Mouse (Mus musculus) midbrain, postnatal 0 days (tissue): ENCODE measurements at regions not wholly inside any gene's neighbourhood (a gene's known extent, or its start where the extent isn't known, plus 50 kb on each side); places are given as distances from the start of the nearest gene placed in this dataset.

Experiments used
- ATAC-seq: fragments of 200-750 bp; cut with Nextera tagmentation; 2 replicates; pipeline ENCODE4 v1.8.0; 2017; ENCODE audit warnings: moderate number of reproducible peaks, mild to moderate bottlenecking, moderate TSS enrichment, moderate library complexity; ENCODE audit not compliant: low FRiP score
- DNase-seq: peaks from one replicate; pipeline ENCODE4 v3.0.0-alpha.2; 2015; ENCODE audit warnings: low spot score
- H3K27ac ChIP-seq: fragments of 300-500 bp; sonication (generic); 2 replicates; pipeline ENCODE4 v1.5.1; 2014; ENCODE audit warnings: low read depth, mild to moderate bottlenecking, low read length, mixed read lengths
- H3K27me3 ChIP-seq: fragments of 300-500 bp; sonication (generic); 2 replicates; pipeline ENCODE4 v1.6.1; 2014; ENCODE audit warnings: low read length, control low read depth, mixed read lengths; ENCODE audit not compliant: insufficient read depth
- H3K36me3 ChIP-seq: fragments of 300-500 bp; sonication (generic); 2 replicates; pipeline ENCODE4 v1.6.1; 2014; ENCODE audit warnings: low read length, control low read depth, mixed read lengths; ENCODE audit not compliant: insufficient read depth
- H3K4me1 ChIP-seq: fragments of 300-500 bp; sonication (generic); 2 replicates; pipeline ENCODE4 v1.6.1; 2014; ENCODE audit warnings: mild to moderate bottlenecking, control low read depth, antibody characterized with exemption, low read length, mixed read lengths; ENCODE audit not compliant: insufficient read depth
- H3K4me2 ChIP-seq: fragments of 300-500 bp; sonication (generic); 2 replicates; pipeline ENCODE4 v1.6.1; 2014; ENCODE audit warnings: low read depth, mild to moderate bottlenecking, low read length, mixed read lengths; ENCODE audit not compliant: poor library complexity, severe bottlenecking
- H3K4me3 ChIP-seq: fragments of 300-500 bp; sonication (generic); 2 replicates; pipeline ENCODE4 v1.5.1; 2014; ENCODE audit warnings: low read depth, mild to moderate bottlenecking, low read length, moderate library complexity
- H3K9ac ChIP-seq: fragments of 300-500 bp; sonication (generic); replicated peaks from 2 replicates; pipeline ENCODE4 v1.6.1; 2014; ENCODE audit warnings: mild to moderate bottlenecking, low read length, moderate library complexity, mixed read lengths; ENCODE audit not compliant: poor library complexity, severe bottlenecking
- H3K9me3 ChIP-seq: fragments of 300-500 bp; sonication (generic); 2 replicates; pipeline ENCODE4 v1.6.1; 2016; ENCODE audit warnings: low read length, control low read depth
- CTCF ChIP-seq: IDR thresholded peaks from 2 replicates; pipeline ENCODE4 v1.5.1; 2016; ENCODE audit warnings: antibody characterized with exemption, mild to moderate bottlenecking
- WGBS: fragments of 180-500 bp; shearing (Covaris S2); extraction: QIAGEN DNeasy Blood & Tissue Kit; methylation state at CpG from one replicate; pipeline ENCODE4 v1.1.7; 2014; 5-methylcytosine and 5-hydroxymethylcytosine counted together

- Histone ChIP-seq H3K36me3 (no peaks in the 10 kb centered on the region), H3K9me3 (no peaks in the 10 kb centered on the region), H3K27me3 (no peaks in the 10 kb centered on the region), H3K4me1 (no peaks in the 10 kb centered on the region), H3K27ac (no peak overlapping the region), H3K4me2 (no peak overlapping the region), H3K9ac (no peak overlapping the region), H3K4me3 (no peak overlapping the region)
- TF ChIP-seq CTCF: no peak
- DNase-seq: no peak
- ATAC-seq: no peak
- 73% methylated on average over 2 of the region's 2 CpGs for WGBS
These were observed 1257.8 kb downstream of the Tbl1xr1 start for GRCm38 (mm10) chr3:23334216-23334615.

- no peak for DNase-seq
- no peaks in the 10 kb centered on the region for H3K9me3 ChIP-seq
These were observed 1258.5 kb downstream of the Tbl1xr1 start for GRCm38 (mm10) chr3:23334958-23335357.

GRCm38 (mm10) chr3:23374341-23374740, 1297.9 kb downstream of the Tbl1xr1 start:
- no peak for TF ChIP-seq CTCF
- DNase-seq: no peak
- H3K4me1 ChIP-seq: no peaks in the 10 kb centered on the region
- H3K27ac ChIP-seq: no peak overlapping the region
- no peak overlapping the region for H3K4me3 ChIP-seq
- H3K9me3 ChIP-seq: no peaks in the 10 kb centered on the region
- H3K9ac ChIP-seq: no peak overlapping the region
- 74% methylated on average over 5 of the region's 5 CpGs for WGBS
- no peaks in the 10 kb centered on the region for H3K36me3 ChIP-seq
- H3K27me3 ChIP-seq: no peaks in the 10 kb centered on the region
- H3K4me2 ChIP-seq: no peak overlapping the region
- ATAC-seq: no peak

More at GRCm38 (mm10) chr3:23334958-23335357, 1258.5 kb downstream of the Tbl1xr1 start:
- Histone ChIP-seq H3K27ac (no peak overlapping the region), H3K4me2 (no peak overlapping the region), H3K36me3 (no peaks in the 10 kb centered on the region), H3K27me3 (no peaks in the 10 kb centered on the region), H3K4me1 (no peaks in the 10 kb centered on the region), H3K4me3 (no peak overlapping the region), H3K9ac (no peak overlapping the region)
- TF ChIP-seq CTCF: no peak
- no peak for ATAC-seq

GRCm38 (mm10) chr3:23404877-23405276, 1328.4 kb downstream of the Tbl1xr1 start:
- no peak for TF ChIP-seq CTCF
- WGBS: 52% methylated on average over 1 of the region's 1 CpGs
- no peaks in the 10 kb centered on the region for H3K9me3 ChIP-seq
- no peaks in the 10 kb centered on the region for H3K27me3 ChIP-seq
- DNase-seq: no peak
- H3K27ac ChIP-seq: no peak overlapping the region
- H3K4me3 ChIP-seq: no peak overlapping the region
- no peak overlapping the region for H3K4me2 ChIP-seq
- no peaks in the 10 kb centered on the region for H3K36me3 ChIP-seq
- ATAC-seq: no peak
- H3K9ac ChIP-seq: no peak overlapping the region
- no peaks in the 10 kb centered on the region for H3K4me1 ChIP-seq

DNA sequence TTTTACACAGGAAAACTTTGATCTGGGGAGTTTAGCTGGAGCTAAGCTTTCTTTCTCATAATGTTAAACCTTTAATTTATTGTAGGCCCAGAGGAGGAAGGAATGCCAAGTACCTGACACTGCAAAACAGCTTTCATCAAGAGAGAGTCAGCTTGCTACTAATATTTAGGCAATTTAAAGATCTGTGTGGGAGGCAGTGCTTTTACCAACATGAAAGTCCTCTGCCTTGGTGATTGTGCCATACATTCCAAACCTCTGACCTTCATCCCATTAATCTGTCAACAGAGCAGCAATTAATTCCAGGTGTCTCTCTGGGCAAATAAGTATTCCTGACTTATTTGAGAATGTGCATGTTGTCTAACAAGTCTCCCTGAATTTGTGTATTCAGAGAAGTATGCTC, 1333.0 kb downstream of the Tbl1xr1 start:
- H3K9ac ChIP-seq: no peak overlapping the region
- ATAC-seq (no peak), DNase-seq (no peak)
- H3K4me1 ChIP-seq: no peaks in the 10 kb centered on the region
- no peaks in the 10 kb centered on the region for H3K9me3 ChIP-seq
- H3K36me3 ChIP-seq: no peaks in the 10 kb centered on the region
- no peak overlapping the region; the same call in 1 of the 2 replicates for H3K27ac ChIP-seq
- no peaks in the 10 kb centered on the region for H3K27me3 ChIP-seq
- no peak overlapping the region for H3K4me2 ChIP-seq
- H3K4me3 ChIP-seq: no peak overlapping the region
- no peak for TF ChIP-seq CTCF

- H3K27me3 ChIP-seq: no peaks in the 10 kb centered on the region
- H3K4me1 ChIP-seq: no peaks in the 10 kb centered on the region
- ATAC-seq (no peak), DNase-seq (no peak)
- no peaks in the 10 kb centered on the region for H3K9me3 ChIP-seq
- H3K4me2 ChIP-seq: no peak overlapping the region
- 70% methylated on average over 3 of the region's 3 CpGs for WGBS
- no peak overlapping the region for H3K4me3 ChIP-seq
- no peaks in the 10 kb centered on the region for H3K36me3 ChIP-seq
- TF ChIP-seq CTCF: no peak
- H3K27ac ChIP-seq: no peak overlapping the region
- no peak overlapping the region for H3K9ac ChIP-seq
These were observed 1350.5 kb downstream of the Tbl1xr1 start for GRCm38 (mm10) chr3:23426956-23427355.

- no peak for DNase-seq
- no peaks in the 10 kb centered on the region for H3K36me3 ChIP-seq
These were observed 1358.6 kb downstream of the Tbl1xr1 start for GRCm38 (mm10) chr3:23435016-23435415.

More at GRCm38 (mm10) chr3:23435016-23435415, 1358.6 kb downstream of the Tbl1xr1 start:
- Histone ChIP-seq H3K4me3 (no peak overlapping the region), H3K27ac (no peak overlapping the region), H3K27me3 (no peaks in the 10 kb centered on the region), H3K9me3 (no peaks in the 10 kb centered on the region), H3K4me1 (no peaks in the 10 kb centered on the region), H3K9ac (no peak overlapping the region), H3K4me2 (no peak overlapping the region)
- ATAC-seq: no peak
- no peak for TF ChIP-seq CTCF
